Mouse (Mus musculus): Measurements from ENCODE around the gene Lyrm1. TPM values are rescaled to one million over a fixed set of nuclear protein-coding genes. Genes with fewer than 3 reads are reported as not detected.

The Lyrm1 gene
- 6.9 and 7.8 TPM in 2 replicates for polyA plus RNA-seq (2015; fragmentation: Nextera tagmentation; extraction: Ambion mirVana)

- Histone ChIP-seq H3K27me3 (replicated peaks) (no peaks in the 10 kb centered on the region), H3K36me3 (no peaks in the 10 kb centered on the region), H3K4me3 (replicated peaks) (peak within 1 kb of the TSS; percentile 76), H3K4me2 (peak within 1 kb of the TSS; percentile 85), H3K9me3 (no peaks in the 10 kb centered on the region), H3K27ac (peak within 1 kb of the TSS; percentile 95), H3K9ac (peak within 1 kb of the TSS; percentile 58), H3K4me1 (no peaks in the 10 kb centered on the region)
- WGBS: under 1% methylated on average over 63 of the region's 63 CpGs
- ATAC-seq (ENCODE audit: insufficient read depth, low FRiP score, low read depth): peak; percentile 99
Measured at GRCm38 (mm10) chr7:119895639-119896512, at the start of gene Lyrm1, which contains the start of gene Dcun1d3. Lyrm1 (plus strand) TSS chr7:119895861. Dcun1d3 (minus strand) TSS chr7:119896298.

- no peaks in the 10 kb centered on the region for H3K27me3 ChIP-seq (replicated peaks)
- no peak for ATAC-seq (ENCODE audit: insufficient read depth, low FRiP score, low read depth)
- H3K4me2 ChIP-seq: no peak overlapping the region
- H3K4me1 ChIP-seq: no peaks in the 10 kb centered on the region
- H3K4me3 ChIP-seq (replicated peaks): no peak overlapping the region
- no peak overlapping the region for H3K27ac ChIP-seq
- H3K36me3 ChIP-seq: peaks cover 9% of the 10 kb centered on the region; the same call in 1 of the 2 replicates
- WGBS: 90% methylated on average over 2 of the region's 2 CpGs
- H3K9me3 ChIP-seq: no peaks in the 10 kb centered on the region
- H3K9ac ChIP-seq: no peak overlapping the region
Measured at GRCm38 (mm10) chr7:119847396-119847795, 48.3 kb upstream of the Lyrm1 start.

GRCm38 (mm10) chr7:119849096-119849495 is 46.6 kb upstream of the Lyrm1 start:
- Histone ChIP-seq H3K4me1 (no peaks in the 10 kb centered on the region), H3K9me3 (no peaks in the 10 kb centered on the region), H3K9ac (no peak overlapping the region), H3K4me2 (no peak overlapping the region), H3K4me3 (replicated peaks) (no peak overlapping the region), H3K27ac (no peak overlapping the region), H3K36me3 (peaks cover 9% of the 10 kb centered on the region; the same call in 1 of the 2 replicates), H3K27me3 (replicated peaks) (no peaks in the 10 kb centered on the region)
- no peak for ATAC-seq (ENCODE audit: insufficient read depth, low FRiP score, low read depth)
- 0% methylated on average over 1 of the region's 1 CpGs for WGBS

GRCm38 (mm10) chr7:119850737-119851136 is 44.9 kb upstream of the Lyrm1 start:
- Histone ChIP-seq H3K36me3 (peaks cover 2% of the 10 kb centered on the region; the same call in 1 of the 2 replicates), H3K27ac (no peak overlapping the region), H3K9me3 (no peaks in the 10 kb centered on the region), H3K4me1 (no peaks in the 10 kb centered on the region), H3K9ac (no peak overlapping the region), H3K27me3 (replicated peaks) (no peaks in the 10 kb centered on the region), H3K4me2 (no peak overlapping the region), H3K4me3 (replicated peaks) (no peak overlapping the region)
- ATAC-seq (ENCODE audit: insufficient read depth, low FRiP score, low read depth): no peak
- WGBS: 68% methylated on average over 5 of the region's 5 CpGs

- Histone ChIP-seq H3K4me2 (no peak overlapping the region), H3K9me3 (no peaks in the 10 kb centered on the region), H3K36me3 (peaks cover 2% of the 10 kb centered on the region; the same call in 1 of the 2 replicates), H3K27me3 (replicated peaks) (no peaks in the 10 kb centered on the region), H3K27ac (no peak overlapping the region), H3K9ac (no peak overlapping the region), H3K4me3 (replicated peaks) (no peak overlapping the region), H3K4me1 (no peaks in the 10 kb centered on the region)
- no peak for ATAC-seq (ENCODE audit: insufficient read depth, low FRiP score, low read depth)
Measured at GRCm38 (mm10) chr7:119852494-119852893, 43.2 kb upstream of the Lyrm1 start.

GRCm38 (mm10) chr7:119853186-119853585 is 42.5 kb upstream of the Lyrm1 start:
- Histone ChIP-seq H3K36me3 (peaks cover 2% of the 10 kb centered on the region; the same call in 1 of the 2 replicates), H3K4me2 (no peak overlapping the region), H3K4me1 (no peaks in the 10 kb centered on the region), H3K9ac (no peak overlapping the region), H3K27ac (no peak overlapping the region), H3K4me3 (replicated peaks) (no peak overlapping the region), H3K27me3 (replicated peaks) (no peaks in the 10 kb centered on the region), H3K9me3 (no peaks in the 10 kb centered on the region)
- ATAC-seq (ENCODE audit: insufficient read depth, low FRiP score, low read depth): no peak
- 87% methylated on average over 1 of the region's 1 CpGs for WGBS

GRCm38 (mm10) chr7:119854362-119854761 is 41.3 kb upstream of the Lyrm1 start:
- H3K4me3 ChIP-seq (replicated peaks): no peak overlapping the region
- no peak overlapping the region for H3K27ac ChIP-seq
- ATAC-seq (ENCODE audit: insufficient read depth, low FRiP score, low read depth): no peak
- WGBS: 88% methylated on average over 2 of the region's 2 CpGs
- H3K27me3 ChIP-seq (replicated peaks): no peaks in the 10 kb centered on the region
- no peak overlapping the region for H3K9ac ChIP-seq
- H3K9me3 ChIP-seq: no peaks in the 10 kb centered on the region
- H3K4me1 ChIP-seq: no peaks in the 10 kb centered on the region
- H3K36me3 ChIP-seq: no peaks in the 10 kb centered on the region; the same call in 1 of the 2 replicates
- no peak overlapping the region for H3K4me2 ChIP-seq

GRCm38 (mm10) chr7:119855031-119855430 is 40.6 kb upstream of the Lyrm1 start:
- Histone ChIP-seq H3K27me3 (replicated peaks) (no peaks in the 10 kb centered on the region), H3K9ac (no peak overlapping the region), H3K4me2 (no peak overlapping the region), H3K4me3 (replicated peaks) (no peak overlapping the region), H3K36me3 (no peaks in the 10 kb centered on the region; the same call in 1 of the 2 replicates), H3K4me1 (no peaks in the 10 kb centered on the region), H3K9me3 (no peaks in the 10 kb centered on the region), H3K27ac (no peak overlapping the region)
- no peak for ATAC-seq (ENCODE audit: insufficient read depth, low FRiP score, low read depth)

GRCm38 (mm10) chr7:119859476-119859875 is 36.2 kb upstream of the Lyrm1 start:
- H3K4me1 ChIP-seq: peaks cover 7% of the 10 kb centered on the region
- H3K36me3 ChIP-seq: no peaks in the 10 kb centered on the region; the same call in 1 of the 2 replicates
- no peak overlapping the region for H3K27ac ChIP-seq
- no peak overlapping the region for H3K9ac ChIP-seq
- WGBS: 78% methylated on average over 6 of the region's 6 CpGs
- ATAC-seq (ENCODE audit: insufficient read depth, low FRiP score, low read depth): no peak
- no peaks in the 10 kb centered on the region for H3K9me3 ChIP-seq
- H3K4me2 ChIP-seq: no peak overlapping the region
- no peaks in the 10 kb centered on the region for H3K27me3 ChIP-seq (replicated peaks)
- no peak overlapping the region for H3K4me3 ChIP-seq (replicated peaks)

- Histone ChIP-seq H3K9ac (no peak overlapping the region), H3K9me3 (no peaks in the 10 kb centered on the region), H3K4me2 (no peak overlapping the region), H3K27me3 (replicated peaks) (no peaks in the 10 kb centered on the region), H3K4me1 (peaks cover 7% of the 10 kb centered on the region), H3K27ac (peak overlapping the region; percentile 35; the same call in 1 of the 2 replicates), H3K36me3 (no peaks in the 10 kb centered on the region; the same call in 1 of the 2 replicates), H3K4me3 (replicated peaks) (no peak overlapping the region)
- WGBS: 79% methylated on average over 3 of the region's 3 CpGs
- ATAC-seq (ENCODE audit: insufficient read depth, low FRiP score, low read depth): no peak
Measured at GRCm38 (mm10) chr7:119860116-119860515, 35.5 kb upstream of the Lyrm1 start.

GRCm38 (mm10) chr7:119860554-119860953 is 35.1 kb upstream of the Lyrm1 start:
- Histone ChIP-seq H3K9me3 (no peaks in the 10 kb centered on the region), H3K27me3 (replicated peaks) (no peaks in the 10 kb centered on the region), H3K4me2 (no peak overlapping the region), H3K4me1 (peaks cover 7% of the 10 kb centered on the region), H3K36me3 (no peaks in the 10 kb centered on the region; the same call in 1 of the 2 replicates), H3K27ac (peak overlapping the region; percentile 35; the same call in 1 of the 2 replicates), H3K9ac (no peak overlapping the region), H3K4me3 (replicated peaks) (no peak overlapping the region)
- 65% methylated on average over 2 of the region's 2 CpGs for WGBS
- ATAC-seq (ENCODE audit: insufficient read depth, low FRiP score, low read depth): 0 out of 2 replicates have a peak, but pooled peaks have one; percentile 30

GRCm38 (mm10) chr7:119860971-119861334 is 34.7 kb upstream of the Lyrm1 start:
- H3K4me2 ChIP-seq: 0 out of 2 replicates have a peak overlapping the region, but pooled peaks have one; percentile 0
- H3K36me3 ChIP-seq: no peaks in the 10 kb centered on the region; the same call in 1 of the 2 replicates
- no peak overlapping the region for H3K9ac ChIP-seq
- H3K9me3 ChIP-seq: no peaks in the 10 kb centered on the region
- peaks cover 7% of the 10 kb centered on the region for H3K4me1 ChIP-seq
- H3K27ac ChIP-seq: peak overlapping the region; percentile 69; the same call in 1 of the 2 replicates
- no peaks in the 10 kb centered on the region for H3K27me3 ChIP-seq (replicated peaks)
- H3K4me3 ChIP-seq (replicated peaks): no peak overlapping the region
- no peak for ATAC-seq (ENCODE audit: insufficient read depth, low FRiP score, low read depth)

Measured in stomach, embryonic 15.5 days (tissue).